Mouse (Mus musculus) v-Abl transformed pro-B cells (cell line): ENCODE results near the gene Serhl.

Source experiments
- in situ Hi-C, 2 experiments: fragments of 400-800 bp; cut with MboI; formaldehyde crosslinking; loops; one replicate each; pipeline ENCODE4 v1.15.1; 2025; ENCODE audit not compliant: unreplicated experiment in 2 of 2

Serhl gene

DNA sequence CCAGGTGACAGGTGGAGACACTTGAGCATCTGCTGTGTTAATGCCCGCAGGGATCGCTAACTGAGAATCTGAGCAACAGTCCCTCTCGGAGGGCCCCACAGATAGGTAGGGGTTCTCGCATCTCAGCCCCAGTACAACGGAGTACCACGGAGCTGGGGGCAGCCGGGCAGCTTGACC, at the start of gene Serhl:
Gene Serhl, plus strand, starts transcription at position 78 of the 177 bp plus-strand sequence.
- in situ Hi-C loops = loop anchor here in 1 of 2 experiments (10.0 kb wide), 1 partner anchor 115 kb away; no protein-coding TSS in a partner anchor

DNA sequence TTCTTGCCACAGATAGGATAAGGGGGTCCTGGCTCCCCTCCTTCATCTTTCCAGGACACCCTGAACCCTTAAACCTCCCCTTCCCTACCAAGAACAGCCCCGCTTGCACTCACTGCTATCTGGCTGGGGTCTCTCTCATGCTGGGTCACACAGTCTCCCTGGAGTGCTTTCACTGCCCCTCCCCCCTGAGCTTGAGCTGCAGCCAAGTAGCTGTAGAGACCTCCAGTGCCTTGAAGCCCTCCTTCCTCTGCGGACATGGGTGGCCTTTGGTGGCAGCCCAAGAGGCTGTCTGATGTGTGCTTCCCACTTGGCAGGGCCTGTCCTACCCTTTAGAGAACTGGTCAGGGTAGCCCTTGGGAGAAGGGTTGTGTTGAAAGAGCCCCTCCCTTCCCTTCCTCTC, 49.1 kb upstream of the Serhl start:
- in situ Hi-C loops = loop anchor here (5.0 to 25.0 kb wide), 4 partner anchors 165 to 1022 kb away; partner anchors contain the start of genes Wbp2nl (in 2 of the 2) and Efcab6 (in 1 of the 2)

DNA sequence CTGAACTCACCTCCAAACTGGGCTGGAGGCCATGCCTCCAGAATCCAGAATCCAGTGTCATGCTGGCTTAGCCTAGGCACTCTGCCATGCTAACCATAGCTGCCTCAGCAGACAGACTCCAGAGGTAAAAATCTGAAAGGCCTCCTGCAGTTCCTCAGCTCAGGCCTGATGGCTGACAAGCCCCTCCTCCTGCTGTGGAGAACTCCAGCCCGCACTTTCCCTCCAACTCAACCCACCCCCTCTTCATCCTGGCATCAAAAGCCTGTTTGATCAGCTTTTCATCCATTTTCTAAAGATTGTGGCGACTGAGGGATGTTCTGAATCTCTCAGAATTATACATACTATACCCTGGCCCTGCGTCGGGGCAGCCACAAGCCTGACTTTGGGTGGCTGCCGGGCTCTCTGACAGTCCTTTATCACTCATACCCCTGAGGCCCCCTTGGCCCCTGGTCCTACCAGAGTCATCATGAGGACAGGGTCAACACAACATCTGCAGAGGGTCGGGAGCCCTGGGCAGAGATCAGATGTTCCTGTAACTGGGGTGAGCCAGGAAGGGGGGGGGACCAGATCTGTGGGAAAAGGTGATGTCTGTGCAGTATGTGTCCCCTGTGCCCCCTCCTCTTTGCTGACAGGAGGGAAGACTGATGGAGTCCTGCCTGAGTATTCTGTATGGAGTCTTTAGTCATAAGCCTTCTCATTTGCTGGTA, 46.5 kb upstream of the Serhl start:
- in situ Hi-C loops = loop anchor here (5.0 to 25.0 kb wide), 4 partner anchors 162 to 1019 kb away; partner anchors contain the start of genes Wbp2nl (in 2 of the 2) and Efcab6 (in 1 of the 2)

DNA sequence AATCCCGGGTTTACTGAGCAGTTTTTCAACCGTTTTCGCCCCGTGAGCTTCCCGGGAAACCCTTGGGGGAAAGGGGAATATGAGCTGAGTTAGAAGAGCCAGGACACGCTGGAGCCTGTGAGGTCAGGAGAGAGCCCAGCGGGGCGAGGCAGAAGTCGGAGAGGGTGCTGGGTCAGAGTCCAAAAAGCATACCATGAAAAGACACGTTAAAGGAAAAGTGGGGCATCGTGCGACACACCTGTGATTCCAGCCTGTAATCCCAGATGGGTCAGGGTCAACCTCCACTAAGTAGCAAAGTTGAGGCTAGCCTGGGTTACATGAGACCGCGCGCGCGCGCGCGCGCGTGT, 46.0 kb upstream of the Serhl start:
- in situ Hi-C loops = loop anchor here (5.0 to 25.0 kb wide), 4 partner anchors 161 to 1019 kb away; partner anchors contain the start of genes Wbp2nl (in 2 of the 2) and Efcab6 (in 1 of the 2)

DNA sequence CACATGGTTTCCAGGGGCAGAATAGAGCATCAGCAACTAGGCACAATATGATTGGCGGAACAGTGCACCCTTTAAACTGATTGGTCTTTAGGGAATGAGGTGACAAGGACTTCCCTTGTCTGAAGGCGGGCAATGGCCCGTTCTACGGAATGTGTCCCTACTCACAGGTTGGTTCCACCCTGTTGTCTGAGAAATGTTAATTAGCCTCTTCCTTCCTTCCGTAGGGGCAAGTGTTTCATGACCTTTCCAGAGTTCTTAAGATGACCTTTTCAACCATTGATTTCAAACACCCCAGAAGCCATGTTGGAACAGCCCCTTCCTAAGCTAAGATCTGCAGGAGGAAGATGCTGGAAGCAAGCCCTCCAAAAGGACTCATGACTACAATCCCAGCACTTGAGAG, 43.7 kb upstream of the Serhl start:
- in situ Hi-C loops = loop anchor here (10.0 to 25.0 kb wide), 3 partner anchors 159 to 1017 kb away; partner anchors contain the start of genes Wbp2nl (in 2 of the 2) and Efcab6 (in 1 of the 2)

DNA sequence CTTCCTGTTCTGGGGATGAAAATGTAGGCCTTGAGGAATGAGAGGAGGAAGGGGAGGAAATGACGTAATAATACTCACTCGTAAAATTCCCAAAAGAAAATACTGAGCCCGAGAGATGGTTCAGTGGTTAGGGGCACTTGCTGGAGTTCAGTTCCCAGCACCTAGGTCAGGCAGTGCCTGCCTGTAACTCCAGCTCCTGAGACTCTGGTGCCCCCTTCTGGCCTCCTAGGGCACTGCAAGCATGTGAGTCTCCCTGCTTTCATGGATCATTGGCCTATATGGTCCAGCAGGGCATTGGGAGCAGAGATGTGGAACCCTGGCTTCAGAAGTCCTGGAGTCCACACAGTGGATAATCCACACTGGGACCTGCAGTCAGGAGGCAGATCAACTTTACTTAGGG, 43.0 kb upstream of the Serhl start:
- in situ Hi-C loops = loop anchor here (10.0 to 25.0 kb wide), 3 partner anchors 158 to 1016 kb away; partner anchors contain the start of genes Wbp2nl (in 2 of the 2) and Efcab6 (in 1 of the 2)

DNA sequence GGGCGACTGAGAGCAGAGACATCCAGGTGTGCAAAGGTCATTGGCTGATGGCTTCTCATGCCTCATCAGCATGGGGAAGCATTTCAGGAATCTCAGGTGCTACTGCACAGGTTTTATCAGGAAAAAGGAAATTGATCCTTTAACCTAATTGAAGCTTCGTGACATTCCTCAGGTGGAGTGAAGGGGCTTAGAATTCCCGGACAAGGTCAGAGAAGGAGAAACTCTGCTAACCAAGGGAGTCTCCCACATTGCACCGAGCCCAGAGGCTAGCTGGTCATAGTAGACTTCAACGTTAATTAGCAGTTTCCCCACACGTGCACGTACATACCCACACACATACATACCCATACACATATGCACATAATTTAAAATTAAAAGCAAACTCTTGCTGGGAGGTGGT, 42.6 kb upstream of the Serhl start:
- in situ Hi-C loops = loop anchor here (10.0 to 25.0 kb wide), 3 partner anchors 158 to 1016 kb away; partner anchors contain the start of genes Wbp2nl (in 2 of the 2) and Efcab6 (in 1 of the 2)

DNA sequence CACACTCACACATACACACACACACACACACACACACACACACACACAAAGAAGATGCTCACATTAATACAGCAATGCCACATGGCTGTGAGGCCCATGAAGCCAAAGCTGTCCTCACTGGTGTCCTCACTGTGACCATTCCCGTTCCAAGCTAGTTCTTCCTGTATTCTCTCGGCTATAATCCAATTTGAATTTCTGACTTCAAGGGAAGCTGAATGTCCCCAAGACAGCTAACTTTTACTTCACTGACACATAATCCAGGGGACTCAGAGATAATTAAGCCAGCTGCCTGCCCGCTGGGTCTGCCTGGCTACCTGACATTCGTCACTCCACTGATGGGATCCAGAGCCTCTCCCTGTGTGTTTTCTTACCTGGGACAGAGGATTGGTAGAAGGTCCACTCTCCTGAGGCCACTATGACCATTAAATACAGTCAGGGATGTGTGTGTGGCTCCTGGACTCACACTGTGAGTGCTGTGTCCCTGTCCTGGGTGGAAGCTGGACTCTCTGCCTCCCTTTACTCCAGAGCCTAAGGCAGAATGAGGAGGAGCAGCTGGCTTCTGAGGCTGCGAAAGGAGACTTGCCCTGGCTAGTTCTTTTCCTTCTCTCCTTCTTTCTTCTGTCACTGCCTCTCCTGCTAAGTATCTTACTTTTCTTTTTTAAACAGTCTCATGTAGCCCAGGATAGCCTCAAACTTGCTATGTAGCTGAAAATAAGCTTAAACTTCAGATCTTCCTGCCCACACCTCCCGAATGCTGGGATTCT, 36.8 kb upstream of the Serhl start:
- in situ Hi-C loops = loop anchor here in 1 of 2 experiments (25.0 kb wide), 1 partner anchor 710 kb away; no protein-coding TSS in a partner anchor

DNA sequence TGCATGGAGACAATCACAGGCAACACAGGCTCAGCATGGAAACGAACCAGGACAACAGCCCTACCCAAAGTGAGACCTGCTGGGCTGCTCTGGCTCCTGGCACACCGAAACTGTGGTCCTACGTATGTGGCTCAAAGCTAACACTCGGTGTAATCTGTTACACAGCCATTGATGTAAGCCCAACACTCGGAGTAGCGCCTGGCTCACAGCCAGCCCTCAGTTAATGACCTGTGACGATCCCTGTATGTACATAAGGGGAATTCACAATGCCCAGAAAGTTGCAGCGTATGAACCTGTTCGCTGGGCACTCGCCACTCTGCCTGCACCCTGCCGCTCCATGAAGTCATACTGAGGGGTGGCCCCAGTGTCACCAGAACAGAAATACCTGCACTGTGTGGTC, 36.0 kb upstream of the Serhl start:
- in situ Hi-C loops = loop anchor here in 1 of 2 experiments (25.0 kb wide), 1 partner anchor 709 kb away; no protein-coding TSS in a partner anchor

DNA sequence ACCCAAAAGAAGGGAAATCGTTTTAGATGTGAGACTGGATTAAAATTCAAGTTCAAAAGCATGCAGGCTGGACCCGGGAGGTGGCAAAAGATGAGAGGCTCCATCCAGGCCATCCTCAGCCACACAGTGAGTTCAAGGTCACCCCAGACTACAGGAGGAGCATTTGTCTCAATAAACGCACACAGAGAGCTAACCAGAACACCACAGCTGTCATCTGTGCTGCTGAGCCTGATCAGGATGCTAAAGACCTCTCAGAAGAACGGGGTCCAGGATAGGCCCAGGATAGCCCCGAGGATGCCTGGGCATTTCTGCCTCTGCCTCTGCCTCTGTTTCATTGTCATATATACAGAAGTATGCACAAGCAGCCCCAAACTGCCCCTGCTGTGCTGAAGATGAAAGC, 33.7 kb upstream of the Serhl start:
- in situ Hi-C loops = loop anchor here in 1 of 2 experiments (25.0 kb wide), 1 partner anchor 707 kb away; no protein-coding TSS in a partner anchor

DNA sequence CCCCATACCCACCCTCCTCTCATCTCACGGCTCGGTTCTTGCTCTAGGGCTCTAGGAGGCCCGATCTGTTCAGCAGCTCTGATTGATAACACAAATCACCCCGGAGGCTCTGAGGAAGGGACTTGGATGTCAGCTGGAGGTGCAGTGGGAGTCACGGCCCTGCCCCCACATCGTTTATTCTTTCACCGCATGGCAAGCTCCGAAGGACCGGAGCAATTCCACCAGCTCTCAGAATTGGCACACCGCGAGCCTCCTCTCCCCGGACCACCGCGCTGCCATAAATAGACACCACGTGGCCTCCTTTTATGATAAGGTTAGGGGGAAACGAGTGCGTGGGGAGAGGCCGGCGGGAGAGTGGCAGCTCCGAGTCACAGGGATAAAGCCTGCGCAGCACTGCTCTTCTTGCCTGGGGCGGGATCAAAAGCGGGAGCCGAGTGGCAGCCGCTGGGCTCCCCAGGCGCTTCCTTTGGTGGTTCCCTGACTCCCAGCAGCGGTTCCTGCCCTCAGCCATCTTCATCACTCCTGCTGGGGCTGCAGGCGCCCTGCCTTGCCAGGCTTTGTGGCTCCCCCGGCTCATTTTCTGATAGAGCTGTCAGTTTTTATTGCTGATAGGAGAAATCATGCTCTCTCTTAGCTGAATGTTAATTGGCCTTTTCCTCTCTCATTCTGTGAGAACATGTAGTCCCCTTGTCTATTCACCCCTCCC, 32.8 kb upstream of the Serhl start:
- in situ Hi-C loops = loop anchor here in 1 of 2 experiments (25.0 kb wide), 1 partner anchor 706 kb away; no protein-coding TSS in a partner anchor

DNA sequence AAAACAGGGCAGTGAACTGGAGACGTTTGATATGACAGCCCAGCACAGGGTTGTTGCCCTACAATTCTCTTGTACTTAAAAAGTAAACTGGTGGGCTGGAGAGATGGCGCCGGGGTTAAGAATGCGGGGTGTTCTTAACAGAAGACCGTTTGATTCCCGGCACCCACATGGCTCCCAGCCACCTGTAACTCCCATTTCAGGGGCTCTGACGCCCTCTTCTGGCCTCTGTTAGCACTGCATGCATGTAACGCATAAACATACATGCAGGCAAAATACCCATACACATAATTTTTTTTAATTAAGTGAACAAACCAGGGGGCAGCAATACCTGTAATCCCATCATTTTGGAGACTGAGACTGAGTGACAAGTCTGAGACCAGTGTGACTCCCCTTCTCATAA, 31.8 kb upstream of the Serhl start:
- in situ Hi-C loops = loop anchor here in 1 of 2 experiments (25.0 kb wide), 1 partner anchor 705 kb away; no protein-coding TSS in a partner anchor

DNA sequence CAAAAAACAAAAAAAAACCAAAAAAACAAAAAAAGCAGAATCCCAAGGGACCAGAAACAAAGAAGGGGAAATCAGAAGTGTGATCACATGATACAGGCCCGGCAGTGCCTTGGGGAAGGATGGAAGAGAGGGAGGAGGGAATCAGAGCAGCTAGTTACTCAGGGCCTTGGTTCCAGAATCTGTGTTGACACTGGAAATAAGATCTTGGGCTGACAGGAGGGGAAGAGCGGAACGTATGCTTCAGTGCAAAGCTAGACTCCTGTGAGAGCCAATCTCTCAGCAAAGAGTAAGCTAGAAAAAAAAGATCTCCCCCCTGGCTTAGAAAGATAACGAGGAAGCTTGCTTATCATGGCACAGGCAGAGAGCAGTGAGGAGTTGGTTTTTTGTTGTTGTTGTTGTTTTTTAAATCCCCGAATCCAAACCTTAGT, 30.1 kb upstream of the Serhl start:
- in situ Hi-C loops = loop anchor here in 1 of 2 experiments (25.0 kb wide), 1 partner anchor 703 kb away; no protein-coding TSS in a partner anchor

DNA sequence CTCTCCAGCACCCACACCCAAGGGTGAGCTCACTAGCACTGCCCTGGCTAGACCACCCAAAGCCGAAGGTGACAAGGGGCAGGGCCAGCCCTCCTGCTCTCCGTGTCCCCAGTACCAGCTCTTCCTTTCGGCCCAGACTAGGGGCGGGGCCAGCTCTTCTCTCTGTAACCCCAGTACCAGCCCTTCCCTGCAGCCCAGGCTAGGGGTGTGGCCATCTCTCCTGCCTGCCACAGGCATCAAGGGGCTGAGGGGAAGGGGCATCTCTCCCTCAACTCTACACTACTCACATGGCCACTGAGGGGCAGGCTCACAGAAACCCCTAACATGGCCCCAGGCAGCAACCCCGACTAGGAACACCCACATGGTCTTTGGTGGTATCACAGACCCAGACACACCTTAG, 27.6 kb upstream of the Serhl start:
- in situ Hi-C loops = loop anchor here in 1 of 2 experiments (25.0 kb wide), 1 partner anchor 701 kb away; no protein-coding TSS in a partner anchor

DNA sequence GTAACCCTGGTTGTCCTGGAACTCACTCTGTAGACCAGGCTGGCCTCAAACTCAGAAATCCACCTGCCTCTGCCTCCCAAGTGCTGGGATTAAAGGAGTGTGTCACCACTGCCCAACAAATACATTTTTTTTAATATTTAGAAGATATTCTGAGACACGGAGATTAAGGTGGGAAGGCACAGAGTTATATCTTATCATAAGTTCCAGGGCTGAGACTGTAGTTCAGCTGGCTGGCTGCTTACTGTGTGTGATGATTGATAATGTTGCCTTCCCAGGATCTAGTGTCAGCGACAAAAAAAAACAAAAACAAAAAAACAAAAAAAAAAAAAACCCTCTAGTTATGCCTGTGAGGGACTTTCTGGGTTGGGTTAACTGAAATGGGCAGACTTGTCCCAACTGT, 26.7 kb upstream of the Serhl start:
- in situ Hi-C loops = loop anchor here in 1 of 2 experiments (25.0 kb wide), 1 partner anchor 700 kb away; no protein-coding TSS in a partner anchor

DNA sequence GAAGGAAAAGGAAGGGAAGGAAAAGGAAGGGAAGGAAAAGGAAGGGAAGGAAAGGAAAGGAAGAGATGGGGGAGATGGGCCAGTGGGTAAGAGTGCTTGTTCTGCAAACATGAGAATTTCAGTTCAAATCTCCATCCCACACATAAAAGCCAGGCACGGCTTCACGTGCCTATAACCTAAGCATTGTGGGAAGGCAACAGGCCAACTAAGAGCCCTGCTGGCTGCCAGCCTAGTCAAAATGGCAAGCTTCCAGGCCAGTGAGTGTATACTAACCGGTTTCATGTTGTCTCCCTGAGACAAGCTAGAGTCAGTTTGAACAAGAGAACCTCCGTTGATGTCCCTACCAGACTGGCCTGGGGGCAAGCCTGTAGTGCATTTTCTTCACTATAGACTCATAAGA, 23.8 kb upstream of the Serhl start:
- in situ Hi-C loops = loop anchor here in 1 of 2 experiments (25.0 kb wide), 1 partner anchor 697 kb away; no protein-coding TSS in a partner anchor

DNA sequence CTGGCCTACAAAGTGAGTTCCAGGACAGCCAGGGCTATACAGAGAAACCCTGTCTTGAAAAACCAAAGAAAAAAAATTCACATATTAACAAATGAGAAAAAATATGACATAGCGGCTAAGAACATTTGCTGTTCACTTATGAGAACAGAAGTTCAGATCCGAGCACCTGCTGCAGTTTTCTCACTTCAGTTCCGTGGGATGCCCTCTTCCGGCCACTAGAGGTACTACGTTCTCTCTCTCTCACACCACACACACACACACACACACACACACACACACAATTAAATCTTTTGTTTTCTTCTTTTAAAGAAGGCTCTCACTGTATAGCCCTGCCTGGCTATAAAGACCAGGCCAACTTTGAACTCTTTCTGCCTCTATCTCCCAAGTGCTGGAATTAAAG, 21.0 kb upstream of the Serhl start:
- in situ Hi-C loops = loop anchor here in 1 of 2 experiments (25.0 kb wide), 1 partner anchor 694 kb away; no protein-coding TSS in a partner anchor

DNA sequence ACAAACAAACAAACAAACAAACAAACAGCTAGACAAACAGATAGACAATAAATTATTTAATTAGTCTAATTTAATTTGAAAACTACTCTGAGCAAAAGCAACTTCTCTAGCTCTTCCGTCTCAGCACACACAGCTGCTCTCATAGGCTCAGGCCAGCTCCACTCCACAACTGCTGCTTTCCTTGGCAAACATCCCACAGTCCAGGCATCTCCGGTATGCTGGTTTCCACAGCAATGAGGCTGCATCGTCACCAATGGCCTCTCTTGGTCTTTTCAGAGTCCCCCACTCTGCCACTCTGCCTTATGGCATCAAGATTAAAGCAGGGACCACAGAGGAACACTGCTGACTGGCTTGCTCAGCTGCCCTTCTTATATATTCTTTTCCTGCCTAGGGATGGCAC, 18.4 kb upstream of the Serhl start:
- in situ Hi-C loops = loop anchor here in 1 of 2 experiments (25.0 kb wide), 1 partner anchor 691 kb away; no protein-coding TSS in a partner anchor

DNA sequence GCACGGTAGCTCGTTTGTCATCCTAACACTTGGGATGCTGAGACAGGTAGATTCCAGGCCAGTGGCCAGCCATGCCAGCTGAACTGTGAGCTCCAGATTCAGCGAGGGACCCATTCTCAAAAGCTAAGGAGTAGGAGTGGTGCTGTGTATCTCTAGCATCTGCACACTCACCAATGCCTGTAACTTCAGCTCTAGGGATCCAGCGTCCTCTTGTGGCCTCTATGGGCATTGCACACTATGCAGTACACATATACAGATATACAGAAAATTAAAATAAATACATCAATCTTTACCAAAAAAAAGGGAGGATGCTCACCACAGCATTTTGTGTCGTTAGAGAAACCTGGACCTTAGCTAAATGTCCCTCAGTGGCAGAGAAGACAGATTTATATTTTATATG, 17.6 kb upstream of the Serhl start:
- in situ Hi-C loops = loop anchor here in 1 of 2 experiments (25.0 kb wide), 1 partner anchor 691 kb away; no protein-coding TSS in a partner anchor

DNA sequence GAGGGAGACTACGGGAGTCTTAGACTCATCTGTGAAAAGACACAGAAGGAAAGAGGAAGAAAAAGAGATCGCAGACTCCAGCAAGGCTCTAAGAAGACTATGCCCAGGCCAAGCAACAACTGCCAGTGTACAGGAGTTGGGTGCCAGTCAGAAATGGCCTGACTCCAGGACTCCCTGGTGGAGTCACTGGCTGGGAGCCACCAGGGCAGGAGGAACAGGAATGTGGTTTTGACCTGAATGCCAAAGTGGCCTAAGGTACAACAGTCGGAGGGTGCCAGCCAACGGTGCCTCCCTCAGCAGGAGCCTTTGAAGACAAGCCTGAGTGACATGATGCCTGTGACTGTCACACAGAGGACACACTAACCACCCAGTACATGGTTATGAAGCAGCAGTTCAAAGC, 15.1 kb upstream of the Serhl start:
- in situ Hi-C loops = loop anchor here in 1 of 2 experiments (25.0 kb wide), 1 partner anchor 688 kb away; no protein-coding TSS in a partner anchor
